Mouse (Mus musculus) olfactory bulb, adult 2 months (tissue): ENCODE measurements around the gene P2rx3. TPM values are rescaled to one million over a fixed set of nuclear protein-coding genes. Genes with fewer than 3 reads are reported as not detected.

Experiments
- H3K27ac ChIP-seq: fragments of 200-500 bp; 2 replicates; pipeline ENCODE4 v1.5.1; 2012; ENCODE audit warnings: low read depth, low read length; ENCODE audit not compliant: insufficient read depth
- H3K4me1 ChIP-seq: fragments of 200-500 bp; 2 replicates; pipeline ENCODE4 v1.6.1; 2012; ENCODE audit warnings: low read length; ENCODE audit not compliant: control insufficient read depth, insufficient read depth
- H3K4me3 ChIP-seq: fragments of 200-500 bp; 2 replicates; pipeline ENCODE4 v1.5.1; 2012; ENCODE audit warnings: mild to moderate bottlenecking, low read depth, low read length, moderate library complexity; ENCODE audit not compliant: insufficient read depth
- CTCF ChIP-seq: fragments of 200-500 bp; IDR thresholded peaks from 2 replicates; pipeline ENCODE4 v1.5.1; 2012; ENCODE audit warnings: low read depth, mild to moderate bottlenecking, low read length, moderate library complexity; ENCODE audit not compliant: insufficient read depth
- POLR2A ChIP-seq: fragments of 200-500 bp; IDR thresholded peaks from 2 replicates; pipeline ENCODE4 v1.6.1; 2012; ENCODE audit warnings: mild to moderate bottlenecking, low read depth, low read length, moderate library complexity; ENCODE audit not compliant: insufficient read depth
- WGBS: fragments of 180-500 bp; shearing (Covaris S2); methylation state at CpG from one replicate; pipeline ENCODE4 v1.1.7; 2018; 5-methylcytosine and 5-hydroxymethylcytosine counted together
- polyA plus RNA-seq: library from polyadenylated mRNA; stranded (reverse); fragments of >200 nt; gene quantifications from 2 replicates; pipeline ENCODE4 v1.2.4, GENCODE M21; 2012; ENCODE audit warnings: low replicate concordance; ENCODE audit not compliant: missing spikeins, insufficient read depth, insufficient read length

The P2rx3 gene
- polyA plus RNA-seq, 1 experiment: not detected

DNA sequence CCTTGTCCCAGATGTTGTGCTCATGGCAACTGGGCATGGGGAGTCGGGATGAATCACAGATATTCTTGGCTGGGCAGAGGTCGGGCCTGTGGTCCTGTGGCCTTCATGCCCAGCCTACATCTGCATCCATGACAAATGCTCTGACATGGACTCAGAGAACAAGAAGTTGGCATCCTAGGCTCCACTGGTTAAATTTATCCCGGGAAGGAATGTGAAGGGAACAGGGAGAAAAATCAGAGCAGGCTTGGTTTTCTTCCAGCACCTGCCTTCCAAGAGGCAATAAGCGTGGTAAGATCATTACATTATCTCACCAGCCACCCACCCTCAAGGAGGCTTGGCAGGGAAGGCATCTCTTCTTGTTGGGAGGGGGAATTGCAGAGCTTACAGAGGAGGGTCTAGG is 32.9 kb downstream of the P2rx3 start:
- WGBS: 76% methylated on average over 4 of the region's 4 CpGs
- TF ChIP-seq CTCF (no peak), POLR2A (no peak)
- Histone ChIP-seq H3K27ac (no peak overlapping the region), H3K4me1 (no peaks in the 10 kb centered on the region), H3K4me3 (no peak overlapping the region)

DNA sequence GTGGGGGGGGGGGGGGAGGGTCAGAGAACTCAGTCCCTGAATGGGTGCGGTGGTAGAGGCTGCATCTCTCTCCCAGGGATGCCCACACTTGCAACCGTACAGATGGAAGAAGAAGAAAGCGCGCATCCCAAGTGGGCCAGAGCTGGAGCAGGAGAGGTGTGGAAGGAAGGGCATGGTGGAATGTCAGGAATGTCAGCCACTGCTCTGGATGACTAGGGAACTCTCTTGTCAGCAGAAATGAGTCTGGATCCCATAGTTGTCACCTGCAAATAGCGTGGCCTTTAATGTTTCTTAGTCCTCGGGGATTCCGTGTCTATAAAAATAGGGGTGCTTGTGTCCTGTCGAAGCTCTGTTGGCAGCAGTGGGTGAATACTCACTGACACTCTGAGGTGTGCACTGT is 34.7 kb downstream of the P2rx3 start:
- Histone ChIP-seq H3K4me3 (no peak overlapping the region), H3K27ac (no peak overlapping the region), H3K4me1 (no peaks in the 10 kb centered on the region)
- no peak for TF ChIP-seq POLR2A
- no peak for TF ChIP-seq CTCF
- 90% methylated on average over 8 of the region's 8 CpGs for WGBS

- H3K4me1 ChIP-seq: no peaks in the 10 kb centered on the region
- H3K27ac ChIP-seq: no peak overlapping the region
- H3K4me3 ChIP-seq: no peak overlapping the region
- TF ChIP-seq POLR2A (no peak), CTCF (no peak)
- 62% methylated on average over 13 of the region's 13 CpGs for WGBS
These were observed 35.8 kb downstream of the P2rx3 start for GRCm38 (mm10) chr2:85001497-85001896.

DNA sequence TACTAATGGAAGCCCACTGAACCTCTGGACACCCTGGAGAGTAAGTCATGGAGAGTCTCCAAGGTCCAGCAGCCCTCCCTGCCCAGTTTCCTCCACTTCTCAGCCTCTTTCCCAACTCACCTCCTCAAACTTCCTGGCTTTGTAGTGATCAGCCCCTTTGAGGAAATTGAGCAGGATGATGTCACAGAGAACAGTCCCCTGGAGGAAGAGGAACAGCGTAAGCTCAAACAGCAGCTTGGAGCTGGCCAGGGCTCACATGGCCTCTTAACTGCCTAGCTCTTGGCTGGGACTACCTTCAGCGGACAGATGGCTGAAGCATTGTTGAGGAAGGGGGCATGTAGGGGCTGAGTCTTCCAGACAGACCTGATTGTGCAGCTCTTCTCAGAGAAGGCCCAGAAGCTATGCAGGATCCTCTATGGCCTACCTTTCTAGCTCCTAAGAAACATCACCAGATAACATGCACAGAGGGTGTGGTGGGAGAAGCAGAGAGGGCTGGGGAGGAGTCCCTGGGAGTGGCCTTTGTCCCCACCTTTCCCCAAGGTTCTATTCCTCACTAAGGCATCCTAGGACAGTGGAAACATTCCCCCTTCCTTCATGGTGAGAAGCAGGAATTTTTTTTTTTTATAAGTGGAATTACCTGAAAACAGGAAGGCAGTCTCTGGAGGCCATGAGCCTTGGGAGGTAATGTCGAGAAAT is 37.6 kb downstream of the P2rx3 start:
- Histone ChIP-seq H3K4me1 (no peaks in the 10 kb centered on the region), H3K4me3 (no peak overlapping the region), H3K27ac (no peak overlapping the region)
- TF ChIP-seq POLR2A (no peak), CTCF (no peak)
- WGBS: 84% methylated on average over 3 of the region's 3 CpGs

- TF ChIP-seq CTCF: no peak
- H3K27ac ChIP-seq: no peak overlapping the region
- WGBS: 96% methylated on average over 2 of the region's 2 CpGs
These were observed 40.9 kb downstream of the P2rx3 start for GRCm38 (mm10) chr2:84996376-84996775.

DNA sequence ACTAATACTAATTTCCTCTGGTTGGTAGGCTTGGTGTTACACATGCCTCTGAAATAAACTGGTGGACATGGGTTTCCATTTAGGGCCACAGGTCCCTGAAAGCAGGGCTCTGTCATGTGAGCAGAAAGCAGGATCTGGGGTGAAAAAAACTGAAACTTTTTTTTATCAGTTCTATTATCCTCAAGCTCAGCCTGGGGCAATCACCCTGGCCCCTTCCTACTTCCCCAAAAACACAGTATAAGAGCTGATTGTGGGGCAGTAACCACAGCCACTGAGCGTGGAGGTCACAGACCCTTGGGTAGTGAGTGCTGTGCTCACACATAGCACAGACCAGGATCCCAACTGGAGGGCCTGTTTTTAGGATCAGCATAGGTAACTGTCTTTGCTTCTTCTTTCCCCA is 49.3 kb downstream of the P2rx3 start, which contains the start of gene Prg3:
Prg3 (plus strand) TSS at position 286 of the 400 bp plus-strand sequence.
- Histone ChIP-seq H3K4me3 (no peak within 1 kb of the TSS), H3K27ac (no peak within 1 kb of the TSS), H3K4me1 (no peaks in the 10 kb centered on the region)
- no peak for TF ChIP-seq CTCF
- no peak for TF ChIP-seq POLR2A
- WGBS: 76% methylated on average over 1 of the region's 1 CpGs

More at GRCm38 (mm10) chr2:84996376-84996775, 40.9 kb downstream of the P2rx3 start:
- no peaks in the 10 kb centered on the region for H3K4me1 ChIP-seq
- no peak overlapping the region for H3K4me3 ChIP-seq

DNA sequence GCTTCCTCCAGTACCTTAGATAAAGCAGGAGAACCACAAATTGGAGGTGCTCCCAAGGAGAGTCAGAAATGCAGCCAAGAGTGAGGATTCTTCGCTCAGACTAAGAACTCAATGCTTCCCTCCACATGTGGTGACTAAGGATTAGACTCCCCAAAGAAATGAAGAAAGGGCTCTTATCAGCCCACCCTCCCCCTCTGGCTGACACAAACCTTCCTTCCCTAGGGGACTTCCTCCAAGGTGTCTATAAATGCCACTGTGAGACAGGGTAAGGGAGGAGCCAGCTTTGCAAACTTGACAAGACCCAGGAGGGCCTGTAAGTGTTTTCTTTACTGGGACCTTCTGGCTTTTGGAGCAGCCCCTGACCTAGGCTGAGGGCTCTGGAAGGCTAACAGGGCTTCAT is 57.1 kb downstream of the P2rx3 start, which contains the start of gene Prg2:
Prg2 (plus strand) TSS at position 274 of the 400 bp plus-strand sequence.
- Histone ChIP-seq H3K4me1 (no peaks in the 10 kb centered on the region), H3K4me3 (no peak within 1 kb of the TSS), H3K27ac (no peak within 1 kb of the TSS)
- no peak for TF ChIP-seq CTCF
- TF ChIP-seq POLR2A: no peak
- WGBS: 50% methylated on average over 1 of the region's 1 CpGs

- Histone ChIP-seq H3K27ac (no peak overlapping the region), H3K4me1 (no peaks in the 10 kb centered on the region), H3K4me3 (no peak overlapping the region)
- TF ChIP-seq CTCF: no peak
- TF ChIP-seq POLR2A: no peak
- 91% methylated on average over 2 of the region's 2 CpGs for WGBS
These were observed 61.7 kb downstream of the P2rx3 start for GRCm38 (mm10) chr2:84975580-84975979.

- WGBS: 85% methylated on average over 5 of the region's 5 CpGs
- TF ChIP-seq CTCF (no peak), POLR2A (no peak)
- no peak overlapping the region for H3K27ac ChIP-seq
- H3K4me1 ChIP-seq: no peaks in the 10 kb centered on the region
- no peak overlapping the region for H3K4me3 ChIP-seq
These were observed 69.8 kb downstream of the P2rx3 start for GRCm38 (mm10) chr2:84967318-84967991.
